Mouse (Mus musculus): ENCODE results near the gene Gm47959.

Gene Gm47959

DNA sequence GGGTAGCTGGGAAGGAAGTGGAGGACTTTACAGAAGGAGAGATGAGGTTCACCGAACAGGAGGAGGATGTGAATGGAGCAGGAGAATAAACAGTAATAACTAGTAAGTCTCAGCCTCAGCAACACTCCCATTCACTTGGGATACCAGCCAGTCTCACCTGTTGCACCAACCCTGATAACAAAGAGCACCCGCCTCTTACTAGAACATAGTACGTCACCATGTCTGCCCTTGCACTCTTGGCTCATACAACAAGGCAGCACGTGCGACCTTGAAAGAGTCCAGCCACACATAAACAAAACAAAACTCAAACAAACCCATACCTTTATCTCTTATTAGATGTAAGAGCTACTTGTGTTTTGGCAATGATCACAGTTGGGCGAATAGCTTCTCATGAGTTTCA is 32.2 kb downstream of the Gm47959 start:
- no peak for DNase-seq (ENCODE audit: low read depth, low spot score)

- DNase-seq (ENCODE audit: low read depth, low spot score) = no peak
Measured at GRCm38 (mm10) chr1:83034509-83034908, 34.2 kb downstream of the Gm47959 start.

GRCm38 (mm10) chr1:83036892-83037667 is 36.7 kb downstream of the Gm47959 start:
- no peak for DNase-seq (ENCODE audit: low read depth, low spot score)

DNA sequence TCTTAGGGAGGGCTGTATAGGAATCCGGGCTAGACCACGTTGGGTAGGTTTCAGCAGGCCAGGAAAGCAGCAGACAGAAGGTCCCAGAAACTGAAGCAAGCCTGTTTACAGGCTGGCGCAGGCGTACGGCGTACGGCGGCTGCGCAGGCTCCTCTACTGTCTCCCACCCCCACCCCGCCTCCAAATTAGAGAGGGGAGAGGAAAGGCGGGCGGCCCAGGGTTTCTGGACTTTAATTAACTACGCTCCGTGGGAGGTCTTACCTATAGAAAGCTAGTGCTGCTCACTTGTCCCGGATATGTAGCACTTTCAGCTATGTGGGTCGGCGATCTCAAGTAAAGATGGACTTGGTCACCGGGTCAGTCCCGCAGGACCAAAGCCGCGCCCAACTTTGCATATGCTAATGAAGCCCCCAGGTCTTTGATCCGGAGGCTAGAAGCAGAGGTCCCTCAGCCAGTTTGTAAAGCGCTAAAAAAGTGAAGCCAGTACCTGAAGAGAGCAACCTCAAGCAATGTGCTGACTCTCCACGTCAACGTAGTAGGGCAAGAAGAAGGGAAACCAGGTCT is 37.8 kb downstream of the Gm47959 start, which contains the start of gene Slc19a3:
TSS of gene Slc19a3 (minus strand) at position 340 of the 564 bp plus-strand sequence.
- DNase-seq (ENCODE audit: low read depth, low spot score) = no peak

DNA sequence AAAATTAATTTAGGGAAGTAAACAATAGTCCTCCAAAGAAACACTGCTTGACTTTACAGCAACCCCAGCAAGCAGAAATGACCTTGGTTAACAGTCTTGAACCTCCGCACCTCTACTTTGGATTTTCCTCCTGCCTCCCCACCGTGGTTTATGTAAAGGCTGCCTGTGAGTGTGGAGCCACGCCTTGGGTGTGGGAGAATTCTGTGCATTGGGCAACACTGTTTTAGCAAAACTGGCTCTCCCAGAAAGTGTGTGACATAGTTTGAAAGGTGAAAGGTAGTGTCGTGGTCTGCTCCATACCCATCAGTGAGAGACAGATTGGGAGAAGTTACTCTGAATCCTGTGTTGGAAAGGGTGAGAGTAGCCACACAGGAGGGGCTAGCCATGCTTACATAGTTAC is 38.7 kb downstream of the Gm47959 start:
- no peak for DNase-seq (ENCODE audit: low read depth, low spot score)

DNA sequence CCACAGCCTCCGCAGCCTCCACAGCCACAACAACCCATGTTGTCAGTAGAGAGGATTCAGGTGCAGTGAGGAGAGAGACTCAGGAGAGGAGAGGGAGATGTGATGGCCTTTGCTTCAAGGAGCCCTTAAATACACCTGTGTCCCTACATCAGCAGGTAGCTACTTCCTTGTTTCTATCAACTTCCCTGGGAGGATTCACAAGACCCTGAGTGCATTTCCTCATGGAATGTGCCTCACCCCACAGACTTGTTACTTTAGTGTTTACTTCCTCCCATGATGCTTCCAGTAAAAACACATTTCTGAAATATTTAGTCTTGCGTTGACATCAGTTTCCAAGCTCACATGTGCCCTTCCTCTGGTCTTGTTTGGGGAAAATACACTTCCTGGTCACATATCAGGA is 42.0 kb downstream of the Gm47959 start, which contains the start of gene Krtap28-10:
TSS of gene Krtap28-10 (minus strand) at position 101 of the 400 bp plus-strand sequence.
- DNase-seq (ENCODE audit: low read depth, low spot score) = no peak

DNA sequence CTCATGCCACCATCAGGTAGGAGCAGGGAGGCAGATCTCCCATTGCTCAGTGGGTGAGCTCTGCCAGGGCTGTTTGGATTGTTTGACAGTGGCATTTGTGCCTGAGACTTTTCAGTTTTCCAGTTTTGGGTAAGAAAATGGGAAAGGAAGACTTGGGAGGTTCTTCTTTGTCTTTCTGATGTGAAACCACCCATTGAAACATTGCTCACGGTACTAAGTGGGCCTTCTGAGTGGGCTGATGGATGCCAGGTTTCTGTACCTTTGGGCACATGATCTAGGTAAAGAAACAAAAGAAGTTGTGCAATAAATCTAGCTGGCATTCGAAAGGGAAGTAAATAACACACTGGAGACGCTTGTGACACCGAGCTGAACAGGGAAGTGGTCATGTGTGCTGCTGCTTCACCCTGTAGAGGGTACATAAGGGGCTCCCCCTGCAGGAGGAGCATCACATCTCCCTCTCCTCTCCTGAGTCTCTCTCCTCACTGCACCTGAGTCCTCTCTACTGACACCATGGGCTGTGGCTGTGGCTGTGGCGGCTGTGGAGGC is 44.6 kb downstream of the Gm47959 start, which contains the start of gene Gm47969:
TSS of gene Gm47969 (plus strand) at position 51 of the 546 bp plus-strand sequence.
- no peak for DNase-seq (ENCODE audit: low read depth, low spot score)

Data from embryo, embryonic 11.5 days (tissue).